Comparison of ENCODE assay signal across 7 mouse cellular contexts in the genomic region with DNA sequence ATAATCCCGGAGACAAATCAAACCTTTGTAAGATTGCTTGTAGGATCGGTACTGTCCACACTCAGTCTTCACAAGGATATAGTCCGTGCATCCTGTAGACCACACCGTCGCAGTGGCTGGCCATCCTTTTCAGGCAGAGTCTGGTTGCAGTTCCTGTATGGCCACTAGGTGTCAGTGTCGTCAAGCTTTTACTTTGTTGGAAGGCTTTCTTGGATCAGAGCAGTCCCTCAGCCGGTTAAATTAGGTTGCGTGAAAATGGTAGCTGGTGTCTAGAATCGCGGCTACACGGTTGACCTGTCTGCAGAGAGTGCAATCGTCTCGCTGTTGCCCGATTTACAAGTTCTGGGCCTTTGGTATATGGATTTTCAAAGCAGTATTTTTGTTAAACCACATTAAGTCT.
DNase-seq lines count a peak whose midpoint lies in the region; ATAC-seq lines count a peak whose summit lies in the region.

No protein-coding gene starts in this region.

- no peak overlapping the region for H3K27ac ChIP-seq in intestine, embryonic 16.5 days (ENCODE audit: low read length)
- H3K27ac ChIP-seq in midbrain, embryonic 12.5 days (replicated peaks), result no peak overlapping the region

- WGBS in intestine, embryonic 16.5 days, result 10% methylated on average over 14 of the region's 14 CpGs
- 13% methylated on average over 14 of the region's 14 CpGs for WGBS in midbrain, embryonic 12.5 days

- no peaks in the 10 kb centered on the region for H3K27me3 ChIP-seq in intestine, embryonic 16.5 days (replicated peaks; ENCODE audit: control insufficient read depth, insufficient read depth, low read length)
- H3K27me3 ChIP-seq in midbrain, embryonic 12.5 days, result peaks cover 4% of the 10 kb centered on the region; the same call in 1 of the 2 replicates

- ATAC-seq in intestine, embryonic 16.5 days, result peak; percentile 81
- peak; percentile 69 for ATAC-seq in midbrain, embryonic 12.5 days (ENCODE audit: low FRiP score, low read depth)

- H3K4me1 ChIP-seq in intestine, embryonic 16.5 days (ENCODE audit: control insufficient read depth, insufficient read depth, low read length), result no peaks in the 10 kb centered on the region
- no peaks in the 10 kb centered on the region for H3K4me1 ChIP-seq in midbrain, embryonic 12.5 days

- H3K36me3 ChIP-seq in intestine, embryonic 16.5 days (ENCODE audit: control insufficient read depth, insufficient read depth, low read length), result no peaks in the 10 kb centered on the region
- no peaks in the 10 kb centered on the region for H3K36me3 ChIP-seq in midbrain, embryonic 12.5 days

- intact Hi-C loops in gastrocnemius, postnatal 36 days (cut with DNase I), result loop anchor here (10.0 kb wide), 1 partner anchor 492 kb away; no protein-coding TSS in a partner anchor
- intact Hi-C loops in left cerebral cortex, postnatal 25 days (cut with DNase I), result loop anchor here (2.0 to 10.0 kb wide), 4 partner anchors 312 to 1172 kb away; no protein-coding TSS in a partner anchor

- H3K4me3 ChIP-seq in intestine, embryonic 16.5 days (ENCODE audit: low read length), result no peak overlapping the region
- H3K4me3 ChIP-seq in midbrain, embryonic 12.5 days, result no peak overlapping the region

- H3K9me3 ChIP-seq in intestine, embryonic 16.5 days (ENCODE audit: control insufficient read depth, low read length), result no peaks in the 10 kb centered on the region
- H3K9me3 ChIP-seq in midbrain, embryonic 12.5 days, result no peaks in the 10 kb centered on the region

- H3K4me2 ChIP-seq in intestine, embryonic 16.5 days (ENCODE audit: low read depth, low read length), result no peak overlapping the region
- no peak overlapping the region for H3K4me2 ChIP-seq in midbrain, embryonic 12.5 days (replicated peaks)

- DNase-seq in adrenal gland, postnatal 10 days, result peak; percentile 87
- peak; percentile 64 for DNase-seq in embryo, embryonic 11.5 days (ENCODE audit: low read depth, low spot score)
- peak; percentile 56 to 65 for DNase-seq in gastrocnemius, postnatal 36 days
- peak; percentile 89 to 92 for DNase-seq in left cerebral cortex, postnatal 25 days (ENCODE audit: low spot score in 2 of 2)
- peak; percentile 48 for DNase-seq in skeletal muscle tissue, adult 2 months (ENCODE audit: low read depth, low spot score)

- H3K9ac ChIP-seq in intestine, embryonic 16.5 days (ENCODE audit: low read depth, low read length), result no peak overlapping the region
- H3K9ac ChIP-seq in midbrain, embryonic 12.5 days (replicated peaks), result no peak overlapping the region
